Mouse (Mus musculus) thymus, postnatal 25 days (tissue): Measurements from ENCODE around the gene Plekha4.
A peak's percentile ranks its signal among the peaks of the same experiment; 100 is the strongest.
"Not testable (repeated sequence)": the region's sequence is repeated elsewhere in the genome, so short reads cannot be mapped to it uniquely, and the experiment has no call there.

ENCODE experiments used
- DNase-seq: peaks from one replicate; pipeline ENCODE4 v3.0.0; 2022

Plekha4 gene

DNA sequence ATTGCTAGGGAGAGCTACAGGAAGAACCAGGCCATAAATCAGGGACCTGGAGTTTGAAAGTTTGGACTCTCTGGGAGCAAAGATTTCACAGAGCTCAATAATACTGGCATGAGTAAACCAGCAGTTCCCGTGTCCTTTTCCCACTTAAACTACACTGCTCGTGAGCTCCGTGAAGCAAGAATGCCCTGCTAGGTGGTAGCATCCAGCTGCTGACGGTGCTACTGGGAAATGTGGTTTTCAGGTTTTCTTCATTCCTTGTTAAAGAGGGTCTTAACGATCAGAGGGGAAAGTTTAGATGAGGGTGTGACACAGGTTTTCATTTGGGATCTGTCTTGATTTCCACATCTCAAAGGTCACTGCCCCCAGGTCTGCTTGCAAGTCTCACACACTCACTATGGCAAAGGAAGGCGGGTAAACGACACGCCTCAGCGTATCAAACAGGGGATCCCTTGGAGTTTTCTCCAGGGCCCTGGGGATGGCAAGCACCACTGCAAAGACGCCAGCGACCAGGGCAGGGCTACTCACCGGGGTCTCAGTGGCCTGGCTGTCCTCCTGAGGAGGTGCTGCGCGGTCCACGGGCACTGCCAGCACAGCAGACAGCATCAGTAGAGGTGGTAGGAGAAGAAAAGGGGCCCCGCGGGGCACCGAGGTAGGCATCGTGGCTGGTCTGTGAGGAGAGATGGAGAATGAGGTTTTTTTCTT is 16.8 kb upstream of the Plekha4 start:
- peak; percentile 23 for DNase-seq

GRCm38 (mm10) chr7:45509912-45510787 is 16.0 kb upstream of the Plekha4 start, which contains the start of gene Nucb1:
Gene Nucb1, minus strand, starts transcription at chr7:45510406.
- peak; percentile 94 for DNase-seq

GRCm38 (mm10) chr7:45514411-45514810 is 11.7 kb upstream of the Plekha4 start:
- DNase-seq = no peak

DNA sequence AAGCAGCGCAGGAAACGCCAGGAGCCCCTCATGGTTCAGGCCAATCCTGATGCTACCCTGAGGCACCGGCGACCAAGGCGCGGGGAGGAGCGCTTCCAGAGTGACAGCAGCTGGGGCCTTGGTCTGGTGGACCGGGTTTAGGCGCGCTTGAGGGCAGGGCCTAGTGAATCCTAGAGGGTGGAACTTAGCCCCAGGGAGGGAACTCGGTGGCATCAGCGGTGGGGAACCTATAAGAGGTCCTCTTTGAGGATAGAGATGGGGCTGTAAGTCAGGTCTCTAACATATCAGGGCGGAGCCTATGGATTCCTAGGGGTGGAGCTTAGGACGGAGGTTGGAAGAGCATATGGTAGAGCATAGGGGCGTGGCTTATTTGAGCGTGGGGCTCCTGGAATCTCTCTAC is 10.7 kb upstream of the Plekha4 start:
- DNase-seq = no peak

DNA sequence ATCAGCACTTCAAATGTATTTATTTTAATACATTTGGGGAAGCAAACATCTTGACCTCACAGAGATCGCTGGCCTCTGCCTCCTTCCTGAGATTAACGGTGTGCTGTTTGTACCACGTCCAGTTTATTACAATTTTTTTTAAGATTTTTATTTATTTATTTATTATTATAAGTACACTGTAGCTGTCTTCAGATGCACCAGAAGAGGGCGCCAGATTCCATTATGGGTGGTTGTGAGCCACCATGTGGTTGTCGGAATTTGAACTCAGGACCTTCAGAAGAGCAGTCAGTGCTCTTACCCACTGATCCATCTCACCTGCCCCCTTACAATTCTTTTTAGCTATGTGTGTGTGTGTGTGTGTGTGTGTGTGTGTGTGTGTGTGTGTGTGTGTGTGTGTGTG is 9.3 kb upstream of the Plekha4 start:
- not testable (repeated sequence) for DNase-seq

- no peak for DNase-seq
Measured at GRCm38 (mm10) chr7:45518618-45519017, 7.5 kb upstream of the Plekha4 start.

DNA sequence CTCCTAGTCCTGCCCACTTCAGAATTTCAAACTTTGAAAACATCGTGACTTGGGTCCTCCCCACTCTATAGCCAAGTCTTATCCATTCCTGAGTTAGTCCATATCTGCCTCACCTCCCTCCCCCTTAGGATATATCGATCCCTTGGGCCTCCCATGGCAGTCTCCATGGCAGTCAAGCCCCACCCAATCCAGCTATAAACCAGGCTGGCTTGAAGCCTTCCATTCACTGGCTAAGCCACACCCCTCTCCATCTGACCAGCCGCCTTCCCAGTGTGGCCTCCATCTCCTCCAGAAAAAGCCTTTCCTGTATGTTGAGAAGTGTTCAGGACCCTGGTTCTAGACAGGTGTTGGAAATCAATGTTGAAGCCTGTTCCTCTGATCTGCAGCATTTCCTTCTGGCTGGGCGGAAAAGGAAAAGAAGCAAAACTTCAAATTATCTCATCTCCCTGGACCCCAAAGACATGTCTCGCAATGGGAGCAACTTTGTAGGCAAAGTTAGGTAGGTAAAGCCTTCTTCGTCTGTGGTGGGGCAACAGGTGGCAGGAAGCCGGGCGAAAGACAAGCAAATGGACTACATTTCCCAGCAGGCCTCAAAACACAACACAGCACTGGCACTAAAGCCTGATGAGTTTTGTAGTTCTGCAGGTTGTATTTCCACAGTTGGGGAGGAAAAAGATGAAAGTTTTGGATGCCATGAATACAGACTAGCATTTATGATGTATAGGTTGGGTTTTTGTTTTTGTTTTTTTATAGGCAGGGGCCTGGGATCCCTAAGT is 6.6 kb upstream of the Plekha4 start:
- peak; percentile 49 for DNase-seq

DNA sequence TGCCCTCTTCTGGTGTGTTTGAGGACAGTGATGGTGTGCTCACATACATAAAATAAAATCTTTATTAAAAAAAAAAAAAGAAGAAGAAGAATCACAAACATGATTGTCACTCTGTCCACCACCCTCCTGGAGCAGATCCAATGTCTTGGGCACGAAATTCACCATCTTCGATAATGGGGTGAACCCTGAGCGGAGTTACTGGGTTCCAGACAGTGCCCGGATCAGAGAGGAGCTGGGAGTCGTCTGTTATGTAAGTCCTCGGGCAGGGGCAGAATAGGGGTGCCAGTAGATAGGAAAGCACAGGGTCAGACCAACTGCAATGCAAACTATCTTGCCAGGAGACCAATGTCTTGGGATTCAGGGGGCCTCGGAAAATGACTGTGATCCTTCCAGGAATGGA is 5.5 kb upstream of the Plekha4 start:
- DNase-seq = no peak

DNA sequence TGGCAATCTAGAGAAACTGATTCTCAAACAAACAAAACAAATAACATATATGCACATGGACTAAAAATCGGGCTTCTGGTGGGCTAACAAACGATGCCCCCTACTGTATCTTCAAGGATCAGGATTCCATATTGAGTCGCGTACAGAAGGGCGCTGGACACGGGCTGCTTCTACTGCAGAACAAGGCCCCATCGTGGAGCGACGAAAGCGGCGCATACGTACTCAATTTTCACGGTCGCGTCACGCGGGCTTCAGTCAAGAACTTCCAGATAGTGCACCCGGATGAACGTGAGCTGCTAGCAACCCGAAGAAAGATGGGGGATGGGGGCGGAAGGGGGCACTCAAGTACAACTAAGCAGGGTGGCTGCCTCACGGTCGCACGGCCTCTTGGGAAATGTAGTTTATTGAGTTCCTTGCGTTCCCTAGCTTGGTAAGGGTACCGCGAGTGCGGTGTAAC is 4.4 kb upstream of the Plekha4 start:
- DNase-seq = peak; percentile 92

DNA sequence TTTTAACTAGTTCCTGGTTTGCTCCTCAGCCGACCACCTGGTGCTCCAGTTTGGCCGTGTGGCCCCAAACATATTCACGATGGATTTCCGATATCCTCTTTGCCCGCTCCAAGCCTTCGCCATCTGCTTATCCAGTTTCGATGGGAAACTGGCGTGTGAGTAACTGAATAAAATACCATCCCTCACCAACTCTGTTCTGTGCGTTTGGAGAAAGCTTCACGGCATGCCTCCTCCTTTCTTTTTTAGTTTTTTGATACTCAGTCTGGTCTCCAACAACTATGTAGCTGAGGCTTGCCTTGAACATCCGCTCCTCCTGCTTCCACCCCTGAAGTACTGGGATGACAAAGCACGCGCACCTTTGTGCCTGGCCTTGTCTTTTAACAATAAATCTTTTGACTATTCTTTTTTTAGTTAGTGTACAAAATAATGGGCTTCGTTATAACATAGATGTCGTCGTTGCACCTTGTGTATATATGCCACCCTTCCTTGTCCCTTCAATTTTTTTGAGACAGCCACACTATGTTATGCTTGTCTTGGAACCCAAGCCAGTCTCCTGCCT is 3.9 kb upstream of the Plekha4 start:
- DNase-seq = no peak

- no peak for DNase-seq
Measured at GRCm38 (mm10) chr7:45522957-45523676, 3.0 kb upstream of the Plekha4 start.

DNA sequence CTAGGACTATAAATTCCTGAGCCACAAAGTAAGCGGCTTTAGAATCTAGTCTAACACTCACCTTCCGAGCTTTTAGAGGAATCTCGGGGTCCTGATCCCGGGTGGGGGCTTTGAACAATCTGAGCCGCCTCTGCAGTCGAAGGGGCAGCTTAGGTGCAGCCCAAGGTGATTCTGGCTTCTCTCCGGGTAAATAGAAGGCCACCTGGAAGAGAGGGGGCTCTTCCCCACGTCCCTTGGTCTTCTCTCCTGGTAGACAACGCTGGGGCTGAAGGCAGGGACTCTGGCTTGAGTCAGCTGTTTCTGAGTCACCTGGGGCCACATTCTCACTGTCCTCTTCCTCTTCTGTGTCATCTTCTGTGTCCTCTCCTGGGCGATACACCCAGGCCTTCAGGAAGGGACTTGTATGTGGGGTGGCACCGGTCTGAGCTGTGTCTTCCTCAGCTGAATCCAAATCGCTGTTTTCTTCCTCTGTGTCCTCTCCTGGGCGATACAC is 2.4 kb upstream of the Plekha4 start:
- no peak for DNase-seq

DNA sequence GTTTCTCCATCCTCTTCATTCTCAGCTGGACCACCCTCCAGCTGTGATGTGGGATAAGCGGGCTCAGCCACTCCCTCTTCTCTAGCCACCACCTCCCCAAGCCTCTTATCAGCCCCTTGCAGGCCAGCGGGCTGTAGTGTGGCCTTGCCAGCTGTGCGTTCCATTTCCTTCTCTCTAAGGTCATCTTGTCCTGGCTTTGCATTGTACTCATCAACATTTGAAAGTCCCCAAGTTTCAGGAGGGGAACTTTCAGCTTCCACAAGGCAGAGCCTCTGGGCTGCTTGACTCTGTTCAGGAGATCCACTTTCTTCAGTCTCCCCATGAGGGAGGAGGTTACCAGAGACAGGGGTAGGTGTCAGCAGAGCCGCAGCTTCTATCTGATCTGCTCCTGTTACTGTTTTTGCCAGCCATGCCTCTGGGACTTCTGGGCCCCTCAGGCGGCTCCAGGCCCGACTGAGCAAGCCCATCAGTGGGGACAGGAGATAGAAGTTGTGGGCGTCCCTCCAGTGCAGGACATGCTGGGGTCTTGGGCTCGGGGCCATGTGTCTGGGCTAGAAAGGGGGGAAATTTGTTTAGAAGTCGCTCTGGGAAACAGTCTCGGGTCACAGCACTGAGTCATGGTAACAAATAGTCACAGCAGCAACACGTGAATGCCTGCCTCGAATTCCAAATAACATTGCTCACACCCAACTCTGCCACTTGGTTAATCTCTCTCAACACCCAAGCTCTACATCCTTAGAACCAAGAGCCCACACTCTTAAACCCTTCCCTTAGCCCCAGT is 1.1 kb upstream of the Plekha4 start:
- no peak for DNase-seq

- peak; percentile 36 for DNase-seq
Measured at GRCm38 (mm10) chr7:45526474-45527120, 467 bp downstream of the Plekha4 start.

GRCm38 (mm10) chr7:45527169-45527568 is 1.0 kb downstream of the Plekha4 start:
- DNase-seq = not testable (repeated sequence)

GRCm38 (mm10) chr7:45529461-45529860 is 3.3 kb downstream of the Plekha4 start:
- no peak for DNase-seq

DNA sequence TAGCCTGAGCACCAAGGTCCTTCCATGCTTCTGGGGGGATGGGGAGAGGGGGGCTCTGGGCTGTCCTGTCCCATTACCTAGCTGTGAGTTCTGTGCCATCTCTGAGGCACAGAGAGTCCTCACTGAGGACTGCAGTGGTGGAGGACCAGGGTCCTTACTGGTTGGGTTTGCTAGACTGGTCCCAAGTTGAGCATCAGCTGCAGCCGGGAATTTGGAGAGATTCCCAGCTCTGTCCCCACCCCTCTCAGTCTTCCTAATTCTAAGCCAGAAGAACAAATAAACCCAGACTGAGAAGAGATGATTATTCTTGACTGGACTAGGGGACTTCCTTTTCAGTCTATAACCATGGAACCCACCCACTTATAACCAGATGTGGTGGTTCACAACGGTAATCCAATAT is 4.5 kb downstream of the Plekha4 start:
- no peak for DNase-seq

GRCm38 (mm10) chr7:45535676-45536075 is 9.5 kb downstream of the Plekha4 start:
- no peak for DNase-seq

GRCm38 (mm10) chr7:45537602-45538001 is 11.5 kb downstream of the Plekha4 start:
- no peak for DNase-seq

- DNase-seq = no peak
Measured at GRCm38 (mm10) chr7:45538163-45539041, 12.3 kb downstream of the Plekha4 start.
